Mouse (Mus musculus): ENCODE data around the gene Exoc7.

The Exoc7 gene

GRCm38 (mm10) chr11:116307019-116307725, at the start of gene Exoc7:
Gene Exoc7 (minus strand): TSS chr11:116307233.
- DNase-seq (ENCODE audit: low spot score): no peak

DNA sequence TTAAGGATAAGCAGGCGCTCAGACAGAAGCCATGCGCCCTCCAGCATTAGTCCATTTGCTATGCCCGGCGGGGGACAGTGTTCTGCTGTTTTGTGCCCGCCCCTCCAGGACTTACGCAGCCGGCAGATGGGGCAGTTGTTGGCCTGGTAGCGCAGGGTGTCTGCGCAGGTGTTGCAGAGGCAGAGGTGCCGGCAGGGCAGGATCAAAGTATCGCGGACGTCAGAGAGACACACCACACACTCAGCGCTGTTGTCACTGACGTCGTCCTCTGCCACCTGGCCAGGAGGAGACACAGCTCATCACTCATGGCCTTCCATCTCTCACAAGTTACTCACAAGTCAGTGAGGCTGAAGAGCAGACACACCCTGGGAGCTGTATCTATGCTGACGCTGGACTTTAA, 47.5 kb upstream of the Exoc7 start:
- DNase-seq (ENCODE audit: low spot score): no peak

GRCm38 (mm10) chr11:116353535-116353934, 46.5 kb upstream of the Exoc7 start:
- DNase-seq (ENCODE audit: low spot score): no peak

- no peak for DNase-seq (ENCODE audit: low spot score)
Observed at GRCm38 (mm10) chr11:116351294-116351693, 44.3 kb upstream of the Exoc7 start.

- no peak for DNase-seq (ENCODE audit: low spot score)
Observed at GRCm38 (mm10) chr11:116347955-116348354, 40.9 kb upstream of the Exoc7 start.

GRCm38 (mm10) chr11:116347012-116347411, 40.0 kb upstream of the Exoc7 start:
- DNase-seq (ENCODE audit: low spot score): no peak

DNA sequence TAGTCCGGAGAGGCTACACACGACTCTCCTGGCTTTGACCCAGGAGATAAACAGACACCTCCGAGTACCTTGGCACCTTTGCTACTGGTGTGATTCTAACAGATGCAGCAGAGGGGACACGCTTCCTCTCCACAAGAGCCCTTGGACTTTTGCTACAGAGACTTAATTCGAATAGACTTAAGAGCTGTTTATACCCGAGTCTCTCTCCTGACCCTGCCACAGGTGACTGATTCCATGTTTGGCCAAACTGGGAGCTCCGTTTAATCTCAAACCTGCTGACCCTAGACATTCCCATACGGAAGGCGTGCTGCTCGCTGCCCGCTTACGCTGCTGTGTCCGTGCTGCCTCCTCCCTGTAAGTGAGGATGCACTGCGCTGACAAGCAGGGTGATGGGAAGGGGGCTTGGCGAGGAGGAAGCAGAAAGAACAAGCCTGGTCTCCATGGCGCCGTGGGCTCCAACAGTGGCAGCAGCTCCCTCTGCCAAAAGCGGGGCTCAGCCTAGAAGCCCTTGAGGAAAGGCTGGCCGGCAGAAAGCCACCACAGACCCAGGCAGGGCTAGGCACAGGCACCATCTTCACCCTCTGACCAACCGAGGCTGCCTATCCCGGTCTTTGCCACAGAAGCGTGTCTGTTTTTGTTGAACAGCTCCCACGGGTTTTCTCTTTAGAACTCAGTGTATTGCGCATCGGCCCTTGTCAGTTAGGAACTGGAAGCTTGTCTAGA, 35.2 kb upstream of the Exoc7 start:
- DNase-seq (ENCODE audit: low spot score): no peak

DNA sequence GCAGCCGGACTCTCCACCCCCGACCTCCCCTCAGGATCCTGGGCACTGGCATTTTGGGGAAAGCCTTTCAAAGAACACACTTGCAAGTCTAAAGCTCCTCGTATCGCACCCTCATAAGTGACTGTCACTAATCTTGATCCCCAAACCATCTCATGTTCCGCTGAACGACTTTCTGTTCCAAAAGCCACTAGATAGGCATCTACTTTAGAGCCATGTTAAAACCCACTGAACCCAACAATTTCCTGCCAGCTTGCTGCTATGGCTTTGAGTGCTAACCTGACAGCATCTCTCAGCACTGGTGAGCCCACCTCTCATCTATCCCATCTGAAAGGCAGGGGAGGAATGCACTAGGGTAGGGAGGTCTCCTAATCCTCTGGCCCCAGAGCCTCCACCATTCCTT, 30.5 kb upstream of the Exoc7 start:
- DNase-seq (ENCODE audit: low spot score): no peak

DNA sequence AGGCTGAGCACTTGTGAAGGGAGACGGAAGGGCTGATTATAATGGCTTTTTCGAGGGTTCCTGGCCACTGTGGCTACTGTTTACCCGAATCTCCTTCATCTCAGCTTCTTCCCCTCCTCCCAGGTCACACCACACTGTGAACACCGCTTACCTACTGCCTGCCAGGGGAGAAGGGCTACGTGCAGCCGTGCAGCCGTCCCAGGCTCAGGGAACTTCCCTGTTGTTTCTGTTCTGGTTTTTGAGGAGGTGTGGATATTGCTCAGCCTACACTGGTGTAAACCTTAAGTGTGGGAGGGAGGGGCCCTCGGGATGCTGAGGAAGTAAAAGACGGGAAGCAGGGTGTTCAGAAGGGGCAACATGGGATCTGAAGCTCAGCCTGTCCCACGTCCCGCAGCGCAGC, 30.0 kb upstream of the Exoc7 start:
- no peak for DNase-seq (ENCODE audit: low spot score)

- DNase-seq (ENCODE audit: low spot score): no peak
Observed at GRCm38 (mm10) chr11:116336393-116336792, 29.4 kb upstream of the Exoc7 start.

DNA sequence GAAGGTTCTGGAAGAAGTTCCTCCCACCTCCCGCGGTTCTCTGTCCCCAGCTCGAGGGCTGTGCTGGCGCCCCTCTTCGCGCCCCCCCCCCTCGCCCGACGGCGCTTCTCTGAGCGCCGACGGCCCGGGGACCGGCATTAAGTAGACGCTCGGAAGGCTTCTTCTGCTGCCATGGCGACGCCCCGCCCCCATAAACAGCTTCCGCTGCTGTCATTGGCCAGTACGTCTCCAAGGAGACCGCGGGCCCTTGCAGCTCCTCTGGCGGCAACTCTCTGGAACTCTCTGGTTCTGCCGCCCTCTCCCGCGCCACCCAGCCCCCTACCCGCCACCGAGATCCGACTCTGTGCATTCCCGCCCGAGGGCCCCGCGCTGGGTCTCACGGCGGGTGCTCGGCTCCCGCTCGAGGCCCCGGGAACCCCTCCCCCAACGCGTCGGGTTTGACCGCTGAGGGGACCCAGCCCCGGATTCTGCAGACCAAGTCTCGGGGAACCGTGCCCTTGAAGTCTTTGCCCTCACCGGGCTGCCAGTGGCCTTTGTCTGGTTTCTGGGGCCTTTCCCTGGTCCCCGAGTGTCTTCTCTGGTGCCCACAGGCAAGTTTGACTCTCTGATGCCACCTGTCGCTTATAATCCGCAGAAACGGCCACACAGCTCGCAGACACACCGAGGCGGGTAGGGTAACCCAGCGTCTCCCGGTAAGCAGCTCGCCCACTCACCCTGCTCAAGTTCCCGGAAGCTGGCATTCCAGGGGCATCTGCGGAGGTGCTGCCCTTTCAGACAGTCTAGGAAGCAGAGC, 28.4 kb upstream of the Exoc7 start, which contains the start of gene Foxj1:
Gene Foxj1, minus strand, starts transcription at position 156 of the 793 bp plus-strand sequence.
- peak; percentile 92 for DNase-seq (ENCODE audit: low spot score)

DNA sequence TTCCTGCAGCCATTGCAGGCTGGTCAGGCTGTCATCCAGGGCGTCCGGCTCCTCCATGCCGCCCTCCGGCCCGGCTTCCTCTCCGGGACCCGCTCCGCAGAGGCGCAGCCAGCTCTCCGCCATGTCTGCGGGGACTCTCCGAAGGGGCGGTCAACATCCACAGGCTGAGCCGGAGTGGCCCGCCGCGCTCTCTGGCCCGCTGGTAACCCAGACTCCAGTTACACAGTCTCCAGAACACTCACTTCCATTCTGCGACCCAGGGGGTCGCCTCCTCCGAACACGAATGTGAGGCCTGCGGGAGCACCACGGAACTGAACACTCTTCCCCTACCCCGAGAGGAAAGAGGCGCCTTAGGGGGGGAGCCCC, 27.4 kb upstream of the Exoc7 start:
- no peak for DNase-seq (ENCODE audit: low spot score)

DNA sequence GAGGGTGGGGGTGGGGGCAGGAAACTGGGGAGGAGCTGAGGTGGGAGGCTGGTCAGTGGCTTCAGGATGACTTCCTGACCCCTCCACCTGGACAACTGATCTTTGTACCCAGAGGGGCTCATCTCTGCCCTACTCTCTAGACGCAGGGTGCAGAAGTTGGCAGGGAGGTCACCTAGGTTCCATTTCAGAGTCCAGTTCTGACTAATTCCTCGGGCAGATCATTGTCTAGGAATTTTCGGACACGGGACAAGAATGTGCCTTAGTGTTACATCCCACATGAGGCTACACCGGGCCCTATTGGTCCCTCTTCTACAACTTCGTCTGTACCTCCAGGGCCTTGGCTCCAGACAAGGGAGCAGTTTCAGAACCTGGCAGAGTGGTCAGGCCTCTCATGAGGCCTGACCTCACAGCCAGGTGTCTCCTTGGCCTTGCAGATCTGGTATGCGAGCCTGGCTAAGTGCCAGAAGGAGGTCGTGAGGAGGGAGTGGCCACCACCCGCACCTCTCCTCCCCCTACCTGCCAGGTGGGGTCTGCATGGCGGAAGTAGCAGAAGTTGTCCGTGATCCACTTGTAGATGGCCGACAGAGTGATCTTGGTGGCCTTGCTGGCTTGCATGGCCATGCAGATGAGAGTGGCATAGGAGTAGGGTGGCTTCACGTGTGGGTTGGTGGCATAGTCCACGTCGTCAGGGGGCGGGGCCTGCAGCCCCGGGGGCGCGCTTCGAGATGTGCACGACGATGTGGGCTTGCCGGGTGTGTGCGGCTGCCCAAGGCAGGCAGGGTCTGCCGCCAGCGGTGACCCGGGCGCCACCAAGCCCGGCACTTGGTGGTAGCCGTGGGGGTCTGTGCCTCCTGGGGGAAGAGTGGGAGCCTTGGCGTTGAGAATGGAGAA, 26.7 kb upstream of the Exoc7 start:
- no peak for DNase-seq (ENCODE audit: low spot score)

DNA sequence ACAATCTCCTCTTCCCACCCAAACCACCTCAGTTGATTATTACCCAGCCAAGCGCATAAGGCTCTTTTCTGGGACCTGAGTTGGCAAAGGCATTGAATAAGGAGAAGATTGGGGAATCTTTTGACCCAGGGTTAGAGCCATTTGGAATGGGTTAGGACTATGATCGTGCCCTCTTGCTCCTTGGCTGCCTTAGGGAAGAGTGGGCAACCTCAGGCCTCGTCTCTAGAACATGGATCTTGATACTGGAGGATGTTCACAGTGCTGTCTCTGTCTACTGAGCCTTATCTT, 25.9 kb upstream of the Exoc7 start:
- no peak for DNase-seq (ENCODE audit: low spot score)

GRCm38 (mm10) chr11:116332232-116332982, 25.4 kb upstream of the Exoc7 start:
- DNase-seq (ENCODE audit: low spot score): no peak

GRCm38 (mm10) chr11:116330211-116330518, 23.1 kb upstream of the Exoc7 start:
- no peak for DNase-seq (ENCODE audit: low spot score)

DNA sequence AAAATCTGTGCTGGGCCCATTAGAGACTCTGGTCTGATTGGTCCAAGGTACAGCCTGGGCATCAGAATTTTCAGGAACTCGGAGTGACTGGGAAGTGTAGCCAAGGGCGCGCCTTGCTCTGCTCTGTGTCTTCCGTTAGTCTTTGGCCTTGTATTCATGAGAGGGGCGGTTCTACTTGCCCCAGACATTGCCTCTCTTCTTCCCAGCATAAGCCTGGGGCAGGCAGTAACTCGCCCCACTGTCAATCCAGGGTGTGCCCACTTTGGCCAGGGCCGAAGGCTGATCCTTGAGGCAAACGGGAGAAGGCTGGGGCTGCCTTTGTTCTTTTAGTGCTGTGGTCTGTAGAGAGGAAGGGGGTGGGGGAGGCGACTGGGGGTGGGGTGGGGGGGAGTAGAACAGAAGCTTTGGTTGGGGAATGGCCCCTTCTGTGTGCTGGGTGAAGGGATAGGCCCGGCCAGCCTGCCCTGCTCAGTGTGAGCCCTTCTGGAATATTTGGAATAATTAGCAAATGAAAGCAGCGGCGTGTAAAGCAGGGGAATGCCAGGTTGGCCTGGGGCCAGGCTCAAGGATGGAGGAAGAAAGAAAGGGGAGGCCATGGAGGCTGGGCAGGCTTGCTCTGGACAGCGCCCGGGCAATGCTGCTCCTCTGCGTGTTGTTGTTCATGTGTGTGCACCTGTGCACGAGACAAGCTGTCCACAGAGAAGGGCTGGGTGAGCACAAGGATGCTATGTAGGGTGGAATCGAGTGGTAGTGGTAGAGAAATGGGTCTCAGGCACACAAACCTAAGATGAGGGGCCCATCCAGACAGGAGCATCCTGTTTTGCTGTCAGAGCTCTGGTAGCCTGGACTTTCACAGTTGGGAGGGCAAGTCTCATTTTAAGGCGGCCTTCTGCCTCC, 22.5 kb upstream of the Exoc7 start:
- DNase-seq (ENCODE audit: low spot score): no peak

DNA sequence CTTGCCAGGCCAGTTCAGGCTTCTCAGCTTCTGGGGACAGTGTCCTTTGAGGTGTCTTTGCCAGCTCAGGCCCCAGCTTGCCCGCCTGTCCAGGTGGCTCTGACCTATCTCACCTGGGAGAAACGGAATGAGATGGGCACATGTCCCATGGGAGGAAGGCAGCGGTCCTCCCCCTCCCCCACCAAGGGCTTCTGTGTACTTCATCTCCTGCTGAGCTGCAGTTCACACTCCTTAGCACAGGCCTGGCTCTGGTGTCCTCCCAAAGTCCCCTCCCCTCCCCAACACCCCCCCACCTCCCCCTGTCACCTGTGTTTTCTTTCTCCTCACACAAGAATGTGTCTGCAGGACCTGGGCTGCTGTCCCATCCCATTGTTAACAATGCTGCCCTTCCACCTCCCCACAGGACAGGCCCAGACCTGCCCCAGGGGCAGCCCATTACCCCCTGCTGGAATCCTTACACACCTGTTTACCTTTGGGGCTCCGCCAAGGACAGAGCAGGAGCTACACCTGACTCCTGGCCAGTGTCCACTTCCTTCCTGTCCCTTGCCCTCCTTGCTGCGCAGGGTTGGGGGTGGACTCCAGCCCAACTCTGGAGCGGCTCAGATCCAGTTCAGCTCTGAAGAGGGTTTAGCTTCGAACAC, 20.1 kb upstream of the Exoc7 start:
- no peak for DNase-seq (ENCODE audit: low spot score)

GRCm38 (mm10) chr11:116318719-116319659, 12.0 kb upstream of the Exoc7 start:
- DNase-seq (ENCODE audit: low spot score): peak; percentile 82
